Mouse (Mus musculus): ENCODE results near the gene Olfr368.

DNA sequence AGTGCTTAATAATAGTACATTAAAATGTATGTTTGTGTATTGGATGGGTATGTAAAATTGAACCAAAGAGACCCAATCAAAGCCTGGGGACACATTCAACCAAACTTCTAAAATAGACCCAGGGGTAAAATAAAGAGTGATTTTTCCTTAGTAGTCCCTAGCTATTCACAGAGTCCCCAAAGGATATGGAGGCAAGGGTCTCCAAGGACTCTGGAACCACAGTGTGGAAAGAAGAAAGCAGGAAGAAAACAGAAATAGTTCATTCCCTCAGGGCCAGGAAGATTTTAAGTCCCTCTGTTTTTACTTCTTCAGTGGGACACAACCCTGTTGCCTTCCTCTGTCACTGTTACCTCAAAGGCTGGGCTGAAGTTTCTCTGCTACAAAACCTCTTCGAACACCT is at the start of gene Olfr368:
- no peak for TF ChIP-seq CHD2 (IDR thresholded peaks at IDR 0.05; ENCODE audit: low read length)
- TF ChIP-seq MEF2A (IDR thresholded peaks at IDR 0.05; ENCODE audit: extremely low read depth, insufficient replicate concordance, low read depth, low read length, poor library complexity, severe bottlenecking): no peak
